Comparison of ENCODE assay signal across 8 mouse cellular contexts in the genomic region with DNA sequence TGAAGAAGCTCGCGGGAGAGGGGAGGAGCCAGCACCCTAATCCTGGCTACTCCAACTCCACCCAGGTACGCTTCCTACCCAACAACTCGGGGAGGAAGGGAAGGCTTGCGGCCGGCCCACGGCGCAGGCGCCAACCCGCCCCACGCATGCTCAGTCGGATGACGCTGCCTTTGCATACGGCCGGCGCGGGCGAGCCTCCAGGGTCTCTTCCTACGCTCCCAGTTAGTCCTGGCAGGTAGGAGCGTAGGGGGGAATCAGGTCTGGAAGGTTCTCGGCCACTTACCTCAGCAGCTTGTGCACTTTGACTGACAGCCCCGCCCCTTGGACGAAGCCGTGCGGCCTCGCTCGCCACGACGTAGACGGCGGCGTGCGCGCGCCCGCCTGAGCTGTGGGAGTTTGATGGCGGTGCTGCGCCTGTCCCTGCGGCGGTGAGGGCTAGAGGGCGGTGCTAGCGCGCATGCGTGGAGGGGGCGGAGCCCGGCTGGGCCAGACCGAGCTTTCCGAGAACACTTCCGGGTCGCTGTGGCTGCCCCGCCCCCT. TPM values are rescaled to one million over a fixed set of nuclear protein-coding genes. Genes with fewer than 3 reads are reported as not detected.
DNase-seq lines count a peak whose midpoint lies in the region; ATAC-seq lines count a peak whose summit lies in the region.

A gene (plus strand): TSS at position 133 of the 540 bp plus-strand sequence.
A gene (minus strand): TSS at position 463 of the 540 bp plus-strand sequence.

- H3K4me2 ChIP-seq in intestine, embryonic 14.5 days (ENCODE audit: low read length), result peak within 1 kb of the TSS; percentile 88

- H3K36me3 ChIP-seq in intestine, embryonic 14.5 days (ENCODE audit: control insufficient read depth, insufficient read depth, low read length), result peaks cover 10% of the 10 kb centered on the region

- no peaks in the 10 kb centered on the region for H3K27me3 ChIP-seq in intestine, embryonic 14.5 days (replicated peaks; ENCODE audit: control insufficient read depth, insufficient read depth, low read length)

- intact Hi-C loops in left cerebral cortex, postnatal 14 days (cut with DNase I), result loop anchor here (5.0 kb wide), 2 partner anchors 105 to 110 kb away; a partner anchor contains a TSS

- H3K9me3 ChIP-seq in intestine, embryonic 14.5 days (ENCODE audit: control insufficient read depth, low read length), result no peaks in the 10 kb centered on the region

- H3K4me3 ChIP-seq in intestine, embryonic 14.5 days (ENCODE audit: low read depth, low read length), result peak within 1 kb of the TSS; percentile 62

- peak within 1 kb of the TSS; percentile 46 for H3K9ac ChIP-seq in intestine, embryonic 14.5 days (ENCODE audit: low read length)

- 0% methylated on average over 51 of the region's 51 CpGs for WGBS in intestine, embryonic 14.5 days

- H3K27ac ChIP-seq in intestine, embryonic 14.5 days (ENCODE audit: low read depth), result peak within 1 kb of the TSS; percentile 93

- H3K4me1 ChIP-seq in intestine, embryonic 14.5 days (replicated peaks; ENCODE audit: control insufficient read depth, insufficient read depth, low read length), result peaks cover 15% of the 10 kb centered on the region

- ATAC-seq in intestine, embryonic 14.5 days (replicated peaks; ENCODE audit: low FRiP score, low TSS enrichment, low read depth), result peak; percentile 97

- peak; percentile 96 for DNase-seq in adrenal gland, adult 18-20 months (ENCODE audit: low spot score in 2 of 2)
- DNase-seq in embryo, embryonic 11 days, result peak; percentile 98
- peak; percentile 98 for DNase-seq in gastrocnemius, postnatal 25 days
- DNase-seq in intestine, embryonic 14.5 days (ENCODE audit: low spot score), result peak; percentile 98
- peak; percentile 96 to 98 for DNase-seq in left cerebral cortex, postnatal 14 days (ENCODE audit: low spot score in 2 of 2)
- peak; percentile 98 for DNase-seq in mesoderm, embryonic 11.5 days (ENCODE audit: low read depth, low spot score)
- DNase-seq in right cerebral cortex, postnatal 36 days (ENCODE audit: low spot score in 2 of 2), result peak; percentile 96 to 97
- DNase-seq in yolk sac, embryonic 10.5 days (ENCODE audit: low spot score), result peak; percentile 98

RNA-seq across cellular contexts. Expression of the first gene that starts in this region (rescaled TPM):
- 10 to 100 TPM; 26.1 to 33.7 TPM for total RNA-seq in adrenal gland, adult 18-20 months (2021)
- 10 to 100 TPM; 11.4 to 12.0 TPM for total RNA-seq in gastrocnemius, postnatal 25 days (2021)
- 48.2 and 48.7 TPM in 2 replicates for polyA plus RNA-seq in intestine, embryonic 14.5 days (2014; fragmentation: Nextera tagmentation; extraction: Ambion mirVana)
- total RNA-seq in left cerebral cortex, postnatal 14 days (2021), result 10 to 100 TPM; 18.1 to 19.4 TPM

RNA-seq across cellular contexts. Expression of the second gene that starts in this region (rescaled TPM):
- 10 to 100 TPM; 54.7 to 85.8 TPM for total RNA-seq in adrenal gland, adult 18-20 months (2021)
- 10 to 100 TPM; 40.7 to 40.9 TPM for total RNA-seq in gastrocnemius, postnatal 25 days (2021)
- 107 and 117 TPM in 2 replicates for polyA plus RNA-seq in intestine, embryonic 14.5 days (2014; fragmentation: Nextera tagmentation; extraction: Ambion mirVana)
- total RNA-seq in left cerebral cortex, postnatal 14 days (2021), result 10 to 100 TPM; 60.8 to 67.3 TPM

Comparison
In these comparisons a context has a peak if more than half of its experiments do, and no peak if none do; other contexts are left out.
1. Peak in every context shown above with its lines: DNase-seq, ATAC-seq, H3K4me3 ChIP-seq and H3K27ac ChIP-seq.